Mouse (Mus musculus) ovary, postnatal 14 days (tissue): ENCODE data around the gene Pcgf1.

Experiments
- DNase-seq: peaks from one replicate; pipeline ENCODE4 v3.0.0; 2022; ENCODE audit warnings: low spot score

Pcgf1 gene

DNA sequence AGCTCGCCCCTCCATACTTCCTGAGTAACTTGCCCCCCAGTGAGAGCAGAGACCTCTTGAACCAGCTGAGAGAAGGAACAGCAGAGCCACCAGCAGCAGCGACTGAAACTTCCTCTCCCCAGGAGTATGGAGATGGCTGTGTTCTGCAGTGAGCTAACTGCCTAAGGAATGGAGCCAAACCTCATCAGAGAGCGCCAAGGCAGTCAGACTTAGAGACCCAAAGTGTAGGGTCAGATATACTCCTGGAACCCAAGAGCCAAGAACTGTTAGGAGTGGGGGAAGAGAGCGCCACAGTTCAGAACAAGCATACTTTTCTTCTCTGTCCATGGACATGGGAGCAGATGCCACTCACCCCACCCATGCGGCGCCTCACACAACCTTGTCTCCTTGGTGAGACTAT, 11.2 kb upstream of the Pcgf1 start:
- DNase-seq: no peak

DNA sequence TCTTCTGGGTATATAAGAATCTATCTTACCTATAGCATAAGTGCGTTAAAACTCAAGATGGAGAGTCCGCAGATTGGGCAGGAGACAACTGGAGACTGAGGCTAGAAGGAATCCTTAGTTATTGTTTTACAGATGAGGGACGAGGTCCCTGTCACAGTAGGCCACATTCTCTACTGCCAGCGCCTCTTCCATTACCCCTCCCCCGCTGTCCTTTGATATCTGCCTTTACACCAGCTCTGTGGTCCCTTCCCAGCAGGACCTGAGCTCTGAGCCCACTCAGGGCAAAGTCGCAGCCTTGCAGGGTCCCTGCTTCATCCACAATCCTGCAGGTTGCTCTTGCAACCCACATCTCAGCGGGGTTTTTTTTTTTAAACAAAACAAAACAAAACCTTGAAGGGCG, 9.4 kb upstream of the Pcgf1 start:
- DNase-seq: no peak

DNA sequence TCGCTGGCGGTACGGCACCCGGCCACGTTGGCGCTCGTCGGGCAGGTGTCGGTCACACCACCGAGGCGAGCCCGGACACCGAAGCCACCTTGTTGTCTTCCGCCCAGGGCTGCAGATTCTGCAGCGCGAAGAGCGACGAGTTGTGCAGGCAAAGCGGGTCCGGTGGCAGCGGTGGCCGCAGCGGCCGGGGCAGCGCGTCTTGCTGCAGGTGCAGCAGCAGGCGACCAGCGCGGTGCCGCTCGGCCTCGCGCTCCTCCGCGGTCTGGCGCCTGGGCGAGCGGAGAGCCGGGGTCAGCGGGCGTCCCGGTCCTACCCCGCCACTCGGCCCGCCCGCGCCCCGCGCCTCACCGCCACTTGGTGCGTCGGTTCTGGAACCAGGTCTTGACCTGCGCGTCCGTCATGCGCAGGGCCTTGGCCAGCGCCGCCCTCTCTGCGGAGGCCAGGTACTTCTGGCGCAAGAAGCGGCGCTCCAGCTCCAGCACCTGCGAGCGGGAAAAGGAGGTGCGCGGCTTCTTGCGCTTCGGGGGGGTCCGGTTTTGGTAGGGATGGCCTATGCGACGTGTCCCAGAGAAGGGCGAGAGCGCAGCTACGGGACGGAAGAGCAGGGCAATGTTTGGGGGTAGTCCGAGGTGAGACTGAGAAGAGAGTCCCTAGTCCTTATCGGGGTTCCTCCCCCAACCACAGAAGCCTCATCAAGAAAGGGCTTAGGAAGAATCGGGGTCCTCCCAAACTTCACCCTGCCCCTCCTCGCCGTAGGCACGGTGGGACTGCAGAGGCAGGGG, 8.8 kb upstream of the Pcgf1 start:
- no peak for DNase-seq

DNA sequence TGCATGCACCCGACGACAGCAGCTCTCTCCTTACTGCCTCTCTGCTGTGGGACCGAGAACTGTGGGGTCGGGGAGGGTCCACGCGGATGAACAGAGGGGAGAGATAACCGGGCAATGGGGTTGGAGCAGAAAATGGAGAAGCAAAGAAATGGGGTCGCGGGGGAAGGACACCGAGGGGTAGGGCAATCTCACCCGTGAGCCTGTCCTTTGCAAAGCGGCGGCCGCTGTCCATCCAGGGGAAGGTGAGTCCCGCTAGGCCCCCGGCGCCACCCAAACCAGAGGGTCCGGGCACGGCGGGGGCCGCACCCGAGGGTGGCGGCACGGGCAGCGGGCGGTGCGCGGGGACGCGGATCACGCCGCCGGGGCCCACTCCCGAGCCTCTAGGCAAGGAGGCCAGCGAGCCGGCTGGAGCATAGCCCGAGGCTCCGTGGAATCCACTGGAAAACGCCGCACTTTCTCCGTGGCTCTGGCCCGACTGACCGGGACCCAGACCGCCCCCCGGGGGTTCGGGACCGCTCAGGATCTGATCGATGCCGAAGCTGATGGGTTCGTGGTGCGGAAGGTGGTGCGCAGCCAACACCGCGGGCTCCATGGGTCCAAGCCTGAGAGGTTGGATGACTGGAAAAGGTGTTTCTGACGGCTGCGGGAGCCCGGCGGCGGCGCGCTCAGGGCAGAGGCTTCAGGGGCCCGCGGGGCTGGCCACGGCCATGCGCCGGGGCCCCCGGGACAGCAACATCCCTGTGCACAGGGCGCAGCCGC, 8.0 kb upstream of the Pcgf1 start:
- no peak for DNase-seq

DNA sequence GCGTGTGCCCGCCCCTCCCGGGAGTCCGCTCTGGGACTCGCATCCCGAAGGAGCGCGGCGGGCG, 7.6 kb upstream of the Pcgf1 start, which contains the start of gene Tlx2:
Tlx2 (minus strand) TSS at position 47 of the 64 bp plus-strand sequence.
- no peak for DNase-seq

DNA sequence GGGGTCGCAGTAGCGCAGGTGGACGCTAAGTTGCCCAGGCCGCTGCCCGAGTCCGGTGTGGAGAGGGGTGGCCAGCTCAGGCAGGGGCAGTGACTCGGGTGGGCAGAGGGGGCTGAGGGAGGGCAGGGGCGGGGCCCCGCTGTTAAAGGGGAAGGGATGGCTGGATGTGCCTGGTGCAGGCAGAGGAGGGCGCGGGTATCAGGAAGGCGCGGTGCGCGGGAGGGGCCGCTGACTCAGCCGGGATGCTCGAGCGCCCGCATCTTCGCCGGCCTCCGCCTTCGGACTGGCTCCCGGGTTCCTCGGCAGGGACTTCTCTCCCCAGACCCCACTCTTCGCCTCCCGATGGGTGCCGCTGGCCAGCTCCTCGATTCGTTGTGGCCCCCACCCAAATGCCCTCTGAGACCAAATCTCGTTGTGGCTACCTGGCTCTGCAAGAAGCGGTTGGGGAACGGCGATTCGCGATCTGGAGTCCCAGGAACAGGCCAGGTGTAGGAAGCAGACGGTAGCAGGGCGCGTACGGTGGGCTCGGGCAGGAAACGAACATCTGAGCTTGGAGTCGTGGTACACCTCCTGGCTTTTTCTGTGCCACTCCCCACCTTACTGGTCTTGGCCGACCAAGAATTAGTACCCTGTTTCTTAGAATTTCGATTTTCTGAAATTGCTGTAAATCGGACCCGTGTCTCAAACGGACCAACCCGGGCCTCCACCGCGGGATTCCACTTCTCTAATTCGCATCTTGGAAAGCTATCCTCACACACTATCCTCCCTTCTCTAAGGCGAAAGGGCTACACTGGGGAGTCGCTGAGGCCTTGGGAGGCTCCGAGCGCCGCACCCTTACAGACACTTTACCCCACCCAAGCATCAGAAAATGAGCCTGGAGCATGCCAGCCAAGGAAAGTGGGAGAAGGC, 7.1 kb upstream of the Pcgf1 start:
- DNase-seq: no peak

DNA sequence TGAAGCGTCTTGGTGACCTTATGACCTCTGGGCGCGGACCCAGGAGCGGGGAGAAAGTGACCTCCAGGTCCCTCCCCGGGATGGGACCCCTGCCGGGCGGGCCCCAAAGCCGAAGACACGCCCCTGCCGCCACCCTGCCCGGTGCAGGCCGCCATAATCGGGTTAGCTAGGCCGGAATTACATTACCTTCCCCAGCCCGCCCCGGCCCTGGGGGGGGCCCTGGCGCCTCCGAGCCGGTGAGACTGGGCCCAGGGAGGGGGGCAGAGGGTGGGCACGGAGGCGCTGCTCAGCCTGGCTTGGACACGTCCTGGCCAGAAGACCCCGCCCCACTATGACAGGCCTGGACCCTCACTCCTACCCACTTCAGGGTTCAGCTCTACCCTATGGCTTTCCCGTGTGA, 6.4 kb upstream of the Pcgf1 start:
- no peak for DNase-seq

DNA sequence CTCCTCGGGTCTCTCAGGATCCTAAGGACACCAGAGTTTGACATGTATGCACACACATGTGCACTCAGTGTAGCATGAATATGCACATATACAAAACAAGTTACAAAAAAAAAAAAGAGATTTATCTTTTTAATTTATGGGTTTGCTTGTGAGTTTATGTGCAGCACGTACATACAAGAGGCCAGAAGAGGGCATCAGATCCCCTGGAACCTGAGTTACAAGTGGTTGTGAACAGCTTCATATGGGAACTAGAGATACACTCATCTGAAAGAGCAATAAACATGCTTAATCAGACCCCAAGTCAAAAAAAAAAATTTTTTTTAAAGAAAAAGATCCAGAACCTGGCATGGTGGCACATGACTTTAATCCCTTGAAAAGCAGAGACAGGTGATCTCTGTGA, 2.7 kb upstream of the Pcgf1 start:
- no peak for DNase-seq

DNA sequence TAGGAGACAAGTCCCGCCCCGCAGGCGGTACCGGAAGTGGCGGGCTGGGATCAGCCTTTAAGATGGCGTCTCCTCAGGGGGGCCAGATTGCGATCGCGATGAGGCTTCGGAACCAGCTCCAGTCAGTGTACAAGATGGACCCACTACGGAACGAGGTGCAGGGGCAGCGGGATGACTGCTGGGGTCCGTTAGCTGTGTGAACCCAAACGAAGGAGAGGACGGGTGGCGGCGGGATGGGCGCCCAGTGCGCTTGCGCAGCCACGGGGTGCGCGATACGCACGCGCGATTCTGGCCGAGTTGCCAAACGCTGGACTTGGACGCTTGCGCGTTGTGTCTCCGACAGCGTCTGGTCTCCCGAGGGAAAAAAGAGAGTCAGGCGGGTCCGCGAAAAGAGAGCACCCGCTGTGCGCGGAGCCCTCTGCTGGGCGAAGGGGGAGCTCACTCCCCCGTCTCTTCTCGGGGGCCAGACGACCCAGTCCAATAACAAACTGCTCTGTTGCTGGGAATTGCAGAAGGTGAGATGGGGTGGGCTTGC, 722 bp downstream of the Pcgf1 start:
- peak; percentile 99 for DNase-seq

DNA sequence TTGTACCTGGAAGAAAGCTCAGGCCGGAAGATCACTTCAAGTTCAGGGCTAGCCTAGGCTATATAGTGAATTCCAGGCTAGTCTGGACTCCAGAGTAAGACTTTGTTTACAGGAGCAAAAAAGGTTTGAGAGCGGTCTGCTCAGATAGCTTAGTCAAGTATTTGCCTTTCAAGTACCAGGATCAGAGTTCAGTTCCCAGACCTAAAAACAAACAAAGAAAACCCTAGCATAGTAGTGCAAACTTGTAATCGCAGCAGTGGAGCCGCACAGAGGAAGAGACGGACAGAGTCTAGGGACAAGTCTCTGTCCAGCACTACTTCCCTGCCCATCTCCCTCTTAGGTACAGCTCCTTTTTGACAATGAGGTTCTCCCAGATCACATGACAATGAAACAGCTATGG, 2.5 kb downstream of the Pcgf1 start:
- DNase-seq: no peak

DNA sequence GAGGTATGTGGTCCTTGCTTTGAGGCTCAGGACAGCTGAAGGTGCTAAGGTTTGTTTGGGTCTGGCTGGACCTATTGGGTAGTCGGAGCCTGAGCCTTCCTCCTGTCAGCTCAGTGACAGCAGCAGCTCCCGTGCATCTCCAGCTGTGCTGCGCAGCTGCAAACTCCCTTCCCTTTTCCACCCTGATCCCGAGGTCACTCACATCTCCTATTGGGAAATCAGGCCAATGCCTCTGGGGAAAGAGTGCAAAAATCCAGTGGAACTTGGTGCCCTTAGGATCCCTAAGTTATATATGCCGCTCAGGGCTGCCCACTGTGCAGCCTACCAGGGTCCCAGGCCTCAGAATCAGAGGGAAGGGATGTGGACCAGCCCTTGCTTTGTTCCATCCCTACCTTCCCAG, 5.8 kb downstream of the Pcgf1 start:
- no peak for DNase-seq

DNA sequence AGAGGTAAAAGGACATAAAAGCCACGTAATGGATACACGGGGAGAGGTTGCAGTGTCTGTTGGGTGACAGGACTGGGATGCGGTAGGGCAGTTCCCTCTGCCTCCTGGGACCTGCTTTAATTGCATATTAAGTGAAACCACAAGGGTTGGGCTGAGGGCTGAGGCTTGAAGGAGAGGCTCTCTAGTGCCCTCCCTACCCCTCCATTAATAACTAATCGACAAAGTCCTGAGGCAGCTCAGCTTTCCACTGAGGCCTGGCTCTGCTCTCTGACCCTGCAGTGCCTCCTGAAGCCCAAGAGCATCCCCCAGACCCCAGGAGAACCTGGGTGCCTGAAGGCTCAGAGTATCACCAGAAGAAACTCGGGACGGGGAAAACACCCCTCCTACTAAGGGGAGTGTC, 6.8 kb downstream of the Pcgf1 start:
- no peak for DNase-seq

DNA sequence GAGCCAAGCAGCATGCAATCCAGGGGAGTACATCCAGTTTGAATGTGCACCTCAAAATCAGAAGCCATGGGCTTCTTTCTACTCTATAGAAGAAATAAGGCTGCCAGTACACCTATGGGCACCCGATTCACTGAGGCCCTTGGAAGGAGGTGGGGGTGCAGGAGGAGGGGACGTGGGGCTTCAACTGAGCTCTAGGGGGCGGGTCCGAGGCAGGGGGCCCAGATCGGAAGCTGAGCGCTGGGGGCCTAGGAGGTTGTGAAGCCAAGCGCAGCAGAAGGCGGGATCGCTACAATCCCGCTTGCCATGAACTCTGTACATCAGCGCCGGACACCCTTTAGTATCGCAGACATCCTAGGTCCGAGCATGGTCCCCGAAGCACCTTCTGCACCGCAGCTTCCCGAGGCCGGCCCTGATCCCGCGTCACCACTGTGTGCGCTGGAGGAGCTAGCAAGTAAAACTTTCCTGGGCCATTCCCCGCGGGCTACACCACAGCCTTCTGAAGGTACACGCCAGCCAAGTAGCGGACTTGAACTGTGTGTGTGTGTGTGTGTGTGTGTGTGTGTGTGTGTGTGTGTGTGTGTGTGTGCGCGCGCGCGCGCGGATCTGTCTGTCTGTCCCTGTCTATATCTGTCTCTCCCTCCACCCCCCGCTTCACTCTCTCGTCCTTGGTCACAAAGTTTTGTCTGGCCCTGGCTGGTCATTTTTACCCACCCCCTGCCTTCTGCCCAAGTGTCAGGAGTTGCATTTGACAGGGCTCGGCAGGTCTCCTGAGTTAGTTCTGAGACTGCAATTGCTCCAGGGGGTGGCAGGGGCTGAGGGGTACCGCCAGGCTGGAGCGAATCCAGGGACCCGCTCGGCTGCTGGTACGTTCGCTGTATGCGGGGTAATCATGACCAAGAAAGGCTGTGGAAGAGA, 8.7 kb downstream of the Pcgf1 start, which contains the start of gene Lbx2:
Lbx2 (plus strand) TSS at position 247 of the 915 bp plus-strand sequence.
- no peak for DNase-seq

DNA sequence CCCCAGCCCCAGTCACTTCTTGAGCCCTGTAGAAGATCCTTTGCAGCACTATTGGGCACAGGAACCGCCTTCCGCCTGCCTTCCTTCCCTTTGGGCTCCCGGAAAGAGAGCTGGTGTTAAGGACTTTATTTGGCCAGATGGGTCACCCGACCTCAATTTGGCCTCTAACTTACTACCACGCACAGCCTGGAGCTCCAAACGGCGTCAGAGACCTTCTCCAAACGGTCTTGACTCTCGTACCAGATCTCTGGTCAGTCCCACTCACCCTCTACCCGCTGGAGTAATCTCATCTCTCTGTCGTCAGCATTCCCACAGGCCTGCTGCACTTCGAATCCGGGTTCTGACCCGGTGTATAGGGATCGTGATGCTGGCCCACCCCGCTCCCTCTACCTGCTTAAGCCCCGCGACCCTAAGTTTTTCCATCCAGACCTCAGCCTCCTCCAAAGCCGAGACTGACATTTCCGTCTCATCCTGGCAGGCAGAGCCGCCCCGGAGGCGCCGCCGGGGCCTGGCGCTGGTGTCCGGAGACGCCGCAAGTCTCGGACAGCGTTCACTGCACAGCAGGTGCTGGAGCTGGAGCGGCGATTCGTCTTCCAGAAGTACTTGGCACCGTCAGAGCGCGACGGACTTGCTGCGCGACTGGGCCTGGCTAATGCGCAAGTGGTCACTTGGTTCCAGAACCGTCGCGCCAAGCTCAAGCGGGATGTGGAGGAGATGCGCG, 9.7 kb downstream of the Pcgf1 start:
- no peak for DNase-seq

DNA sequence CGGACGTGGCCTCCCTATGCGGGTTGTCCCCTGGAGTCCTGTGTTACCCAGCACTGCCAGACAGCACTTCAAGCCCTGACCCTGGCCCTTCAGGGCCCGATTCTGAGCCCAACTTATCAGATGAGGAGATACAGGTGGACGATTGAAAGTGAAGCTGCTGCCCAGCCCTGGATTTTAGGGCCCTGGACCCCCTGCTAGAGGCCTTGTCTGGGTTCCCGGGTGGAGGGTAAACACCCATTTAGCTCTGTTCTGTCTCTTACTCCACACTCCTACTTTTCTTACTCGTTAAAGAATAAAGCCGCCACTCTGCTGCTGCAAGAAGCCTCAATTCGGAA, 10.2 kb downstream of the Pcgf1 start:
- no peak for DNase-seq

DNA sequence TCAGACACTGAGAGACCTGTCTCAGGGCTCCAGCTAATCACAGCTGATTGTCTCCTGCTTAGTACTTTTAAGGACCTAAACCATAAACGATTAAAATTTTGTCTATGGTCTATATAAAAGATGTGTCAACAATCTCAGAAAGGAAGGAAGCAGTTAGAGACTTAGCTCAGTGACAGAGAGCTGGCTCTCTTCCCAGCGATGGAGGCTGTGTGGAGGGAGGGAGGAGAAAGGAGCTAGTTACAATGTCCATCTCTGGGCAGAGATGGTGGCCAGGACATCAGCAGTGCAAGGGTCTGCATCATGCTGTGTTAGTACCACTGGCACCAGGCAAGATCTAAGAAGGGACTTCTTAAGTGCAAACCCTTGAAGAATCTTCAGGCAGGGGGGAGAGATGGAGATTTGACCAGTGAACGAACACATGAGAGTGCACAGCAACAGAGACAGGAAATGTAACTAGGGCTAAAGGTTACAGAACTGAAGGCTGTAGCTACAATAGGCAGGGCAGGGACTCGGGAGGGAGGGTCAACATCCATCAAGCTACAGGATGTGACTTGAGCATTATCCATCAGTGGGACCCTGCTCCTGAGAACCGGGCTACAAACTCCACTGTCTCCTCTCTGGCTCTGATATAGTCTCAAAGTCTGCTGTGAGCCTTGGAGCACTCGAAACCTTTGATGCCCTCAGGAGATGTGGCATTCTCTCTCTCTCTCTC, 14.9 kb downstream of the Pcgf1 start:
- DNase-seq: no peak

DNA sequence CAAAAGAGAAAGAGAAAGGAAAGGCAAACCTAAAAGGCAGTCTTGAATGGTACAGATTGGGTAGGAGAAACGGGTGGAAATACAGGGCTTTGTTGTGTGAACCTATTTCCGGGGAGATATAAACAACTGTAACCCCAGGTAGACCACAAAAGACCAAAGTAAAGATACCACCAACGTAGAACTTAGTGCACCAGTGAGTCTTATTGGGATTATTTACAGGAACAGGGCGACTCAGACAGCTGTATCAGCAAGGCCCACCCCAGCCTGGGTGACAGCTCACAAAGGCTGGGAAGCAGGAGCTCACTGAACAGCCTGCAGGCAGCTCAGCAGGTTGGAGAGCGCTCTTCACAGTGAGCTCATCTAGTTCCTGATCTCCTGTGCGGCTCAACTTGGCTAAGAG, 18.3 kb downstream of the Pcgf1 start:
- DNase-seq: no peak

DNA sequence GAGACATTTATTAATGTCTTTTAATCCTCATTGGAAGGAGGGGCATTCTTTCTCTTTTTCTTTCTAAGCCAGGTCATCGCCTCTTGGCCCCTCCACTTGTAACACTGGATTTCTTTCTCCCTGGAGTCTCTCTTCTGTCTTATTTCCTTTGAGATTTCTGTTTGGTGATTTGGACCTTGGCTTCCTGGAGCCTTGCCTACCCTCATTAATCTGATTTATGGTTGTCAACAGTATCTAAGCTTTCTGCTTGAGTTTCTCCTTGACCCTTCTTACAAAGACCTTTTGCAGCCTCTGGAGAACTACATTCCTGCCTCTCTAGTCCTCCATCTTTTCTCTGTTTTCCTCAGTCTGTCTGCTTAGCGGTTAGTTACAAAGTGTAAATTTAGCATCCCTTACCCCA, 20.7 kb downstream of the Pcgf1 start:
- DNase-seq: no peak

DNA sequence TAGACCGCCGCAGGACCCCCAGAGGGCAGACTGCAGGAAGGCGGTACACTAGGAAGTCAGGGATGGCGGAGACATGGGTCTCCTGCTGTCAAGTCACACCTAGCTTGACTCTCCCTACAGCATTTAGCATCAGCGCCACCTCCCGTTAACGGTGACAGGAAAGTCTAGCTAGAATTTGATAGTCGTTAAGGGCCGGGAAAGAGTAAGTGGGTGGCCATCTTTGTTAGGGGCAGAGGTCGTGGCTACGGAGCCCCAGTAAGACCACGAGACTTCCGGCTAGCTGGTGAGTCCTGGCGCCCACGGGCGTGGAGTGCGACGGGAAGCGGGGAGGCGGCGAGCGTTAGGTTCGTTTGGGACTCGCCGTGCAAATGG, 23.6 kb downstream of the Pcgf1 start, which contains the start of the genes Ccdc142 and Gm42688:
Ccdc142 (plus strand) TSS at position 286 of the 372 bp plus-strand sequence.
Gm42688 (plus strand) TSS at position 302 of the 372 bp plus-strand sequence.
- DNase-seq: peak; percentile 69
